Mouse (Mus musculus): ENCODE measurements around the gene Reep3. TPM values are rescaled to one million over a fixed set of nuclear protein-coding genes. Genes with fewer than 3 reads are reported as not detected.
A peak's percentile ranks its signal among the peaks of the same experiment; 100 is the strongest.

Reep3 gene
- 28.7 and 31.5 TPM in 2 replicates for polyA plus RNA-seq (2014; fragmentation: Nextera tagmentation; extraction: Ambion mirVana)

DNA sequence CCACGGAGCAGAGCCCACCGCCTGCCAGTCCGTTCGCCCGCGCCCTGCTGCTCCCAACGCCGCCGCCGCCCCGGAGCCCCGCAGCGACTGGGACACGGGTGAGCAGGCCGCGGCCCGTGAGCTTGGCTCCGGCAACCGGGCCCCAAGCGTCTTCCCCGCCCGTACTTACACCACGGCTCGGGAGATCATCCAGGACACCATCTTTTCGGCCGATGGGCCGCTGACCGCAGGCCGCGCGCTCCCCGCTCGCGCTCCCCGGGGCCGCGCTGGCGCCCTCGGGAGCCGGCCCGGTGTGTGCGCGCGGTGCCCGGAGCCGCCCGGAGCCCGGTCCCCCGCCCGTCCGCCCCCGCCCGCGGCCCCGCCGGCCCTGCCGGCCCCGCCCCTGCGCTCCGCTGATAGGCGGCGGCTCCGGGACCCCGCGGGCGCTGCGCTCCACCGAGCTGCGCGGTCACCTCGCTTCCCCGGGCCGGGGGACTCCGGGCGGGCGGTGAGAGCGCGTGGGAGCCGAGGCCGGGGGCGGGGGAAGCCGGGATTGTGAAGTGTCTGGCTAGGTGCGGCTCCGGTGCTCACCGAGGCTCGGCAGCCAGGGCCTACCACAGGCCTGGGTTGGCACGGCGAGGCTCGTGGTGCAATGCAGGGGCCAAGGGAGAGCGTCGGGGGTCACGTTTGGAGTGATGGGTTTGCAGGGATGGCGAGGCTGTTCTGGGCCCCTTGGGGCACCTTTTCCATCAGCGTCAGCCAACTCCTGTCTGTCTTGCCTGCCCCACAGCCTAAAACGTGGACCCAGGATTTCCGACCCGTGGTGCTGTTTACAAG, at the start of gene Reep3:
Gene Reep3, minus strand, starts transcription at position 325 of the 816 bp plus-strand sequence.
- H3K36me3 ChIP-seq (ENCODE audit: control insufficient read depth, insufficient read depth, low read length), result 0 out of 2 replicates have a peak, but pooled peaks cover 4% of the 10 kb centered on the region
- H3K9me3 ChIP-seq (ENCODE audit: control insufficient read depth, low read length), result no peaks in the 10 kb centered on the region
- ATAC-seq (ENCODE audit: insufficient number of reproducible peaks, insufficient read depth, low FRiP score, low read depth), result peak; percentile 80
- H3K4me1 ChIP-seq (ENCODE audit: control insufficient read depth in 2 of 2, insufficient read depth in 2 of 2, low read length in 2 of 2), result peaks cover 18 to 44% of the 10 kb centered on the region in 2 experiments
- under 1% methylated on average over 72 of the region's 97 CpGs for WGBS
- H3K9ac ChIP-seq (ENCODE audit: low read length), result peak within 1 kb of the TSS; percentile 99
- H3K4me2 ChIP-seq (ENCODE audit: low read length), result peak within 1 kb of the TSS; percentile 72
- peak within 1 kb of the TSS; percentile 90 to 98 for H3K4me3 ChIP-seq (ENCODE audit: control insufficient read depth in 1 of 2, insufficient read depth in 1 of 2, low read depth in 1 of 2, low read length in 2 of 2)
- no peaks in the 10 kb centered on the region for H3K27me3 ChIP-seq (ENCODE audit: control insufficient read depth, insufficient read depth, low read length)
- peak within 1 kb of the TSS; percentile 98 to 99 for H3K27ac ChIP-seq (replicated peaks in 1 of 2; ENCODE audit: control insufficient read depth in 1 of 2, insufficient read depth in 1 of 2, low read depth in 2 of 2, low read length in 2 of 2)

- Histone ChIP-seq H3K4me3 (ENCODE audit: control insufficient read depth in 1 of 2, insufficient read depth in 1 of 2, low read depth in 1 of 2, low read length in 2 of 2) (no peak overlapping the region), H3K9ac (ENCODE audit: low read length) (no peak overlapping the region), H3K27ac (replicated peaks in 1 of 2; ENCODE audit: control insufficient read depth in 1 of 2, insufficient read depth in 1 of 2, low read depth in 2 of 2, low read length in 2 of 2) (no peak overlapping the region), H3K4me2 (ENCODE audit: low read length) (no peak overlapping the region), H3K4me1 (ENCODE audit: control insufficient read depth in 2 of 2, insufficient read depth in 2 of 2, low read length in 2 of 2) (peaks cover 0 to 19% of the 10 kb centered on the region in 2 experiments; a peak in 3 of 4 replicates), H3K27me3 (ENCODE audit: control insufficient read depth, insufficient read depth, low read length) (no peaks in the 10 kb centered on the region), H3K9me3 (ENCODE audit: control insufficient read depth, low read length) (no peaks in the 10 kb centered on the region), H3K36me3 (ENCODE audit: control insufficient read depth, insufficient read depth, low read length) (no peaks in the 10 kb centered on the region)
- ATAC-seq (ENCODE audit: insufficient number of reproducible peaks, insufficient read depth, low FRiP score, low read depth), result no peak
- WGBS, result 80% methylated on average over 4 of the region's 4 CpGs
These were observed 48.9 kb upstream of the Reep3 start for GRCm38 (mm10) chr10:67145623-67146022.

GRCm38 (mm10) chr10:67144269-67144668, 47.5 kb upstream of the Reep3 start:
- Histone ChIP-seq H3K27ac (replicated peaks in 1 of 2; ENCODE audit: control insufficient read depth in 1 of 2, insufficient read depth in 1 of 2, low read depth in 2 of 2, low read length in 2 of 2) (no peak overlapping the region), H3K4me2 (ENCODE audit: low read length) (no peak overlapping the region), H3K9ac (ENCODE audit: low read length) (no peak overlapping the region), H3K27me3 (ENCODE audit: control insufficient read depth, insufficient read depth, low read length) (no peaks in the 10 kb centered on the region), H3K36me3 (ENCODE audit: control insufficient read depth, insufficient read depth, low read length) (no peaks in the 10 kb centered on the region), H3K4me1 (ENCODE audit: control insufficient read depth in 2 of 2, insufficient read depth in 2 of 2, low read length in 2 of 2) (peaks cover 0 to 19% of the 10 kb centered on the region in 2 experiments; a peak in 3 of 4 replicates), H3K4me3 (ENCODE audit: control insufficient read depth in 1 of 2, insufficient read depth in 1 of 2, low read depth in 1 of 2, low read length in 2 of 2) (no peak overlapping the region), H3K9me3 (ENCODE audit: control insufficient read depth, low read length) (no peaks in the 10 kb centered on the region)
- no peak for ATAC-seq (ENCODE audit: insufficient number of reproducible peaks, insufficient read depth, low FRiP score, low read depth)
- WGBS, result 76% methylated on average over 2 of the region's 2 CpGs

DNA sequence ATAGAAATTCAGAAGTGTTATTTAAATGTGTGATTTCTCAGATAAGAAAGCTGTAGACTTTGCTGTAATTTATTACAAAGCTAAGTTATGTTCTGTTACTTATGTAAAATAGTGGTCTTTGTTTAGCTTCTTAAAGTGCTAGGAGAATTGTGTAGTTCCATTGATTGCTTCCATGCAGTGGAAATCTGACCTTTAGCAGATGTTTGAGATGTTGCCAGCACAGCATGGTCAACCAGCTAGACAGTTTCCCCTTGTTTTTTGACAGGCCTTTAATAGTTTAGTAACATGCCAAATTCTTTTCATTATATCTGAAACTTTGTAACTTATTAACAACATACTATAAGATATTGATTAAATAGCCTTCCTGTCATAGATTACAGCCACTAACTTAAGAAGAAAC, 46.9 kb upstream of the Reep3 start:
- H3K36me3 ChIP-seq (ENCODE audit: control insufficient read depth, insufficient read depth, low read length), result no peaks in the 10 kb centered on the region
- no peak overlapping the region for H3K4me2 ChIP-seq (ENCODE audit: low read length)
- H3K9me3 ChIP-seq (ENCODE audit: control insufficient read depth, low read length), result no peaks in the 10 kb centered on the region
- peaks cover 0 to 19% of the 10 kb centered on the region in 2 experiments; a peak in 3 of 4 replicates for H3K4me1 ChIP-seq (ENCODE audit: control insufficient read depth in 2 of 2, insufficient read depth in 2 of 2, low read length in 2 of 2)
- no peak overlapping the region for H3K27ac ChIP-seq (replicated peaks in 1 of 2; ENCODE audit: control insufficient read depth in 1 of 2, insufficient read depth in 1 of 2, low read depth in 2 of 2, low read length in 2 of 2)
- H3K9ac ChIP-seq (ENCODE audit: low read length), result no peak overlapping the region
- H3K4me3 ChIP-seq (ENCODE audit: control insufficient read depth in 1 of 2, insufficient read depth in 1 of 2, low read depth in 1 of 2, low read length in 2 of 2), result no peak overlapping the region
- no peak for ATAC-seq (ENCODE audit: insufficient number of reproducible peaks, insufficient read depth, low FRiP score, low read depth)
- H3K27me3 ChIP-seq (ENCODE audit: control insufficient read depth, insufficient read depth, low read length), result no peaks in the 10 kb centered on the region

GRCm38 (mm10) chr10:67137437-67137836, 40.7 kb upstream of the Reep3 start:
- Histone ChIP-seq H3K27me3 (ENCODE audit: control insufficient read depth, insufficient read depth, low read length) (no peaks in the 10 kb centered on the region), H3K9me3 (ENCODE audit: control insufficient read depth, low read length) (no peaks in the 10 kb centered on the region), H3K4me1 (ENCODE audit: control insufficient read depth in 2 of 2, insufficient read depth in 2 of 2, low read length in 2 of 2) (no peaks in the 10 kb centered on the region), H3K4me2 (ENCODE audit: low read length) (no peak overlapping the region), H3K36me3 (ENCODE audit: control insufficient read depth, insufficient read depth, low read length) (no peaks in the 10 kb centered on the region), H3K9ac (ENCODE audit: low read length) (no peak overlapping the region), H3K4me3 (ENCODE audit: control insufficient read depth in 1 of 2, insufficient read depth in 1 of 2, low read depth in 1 of 2, low read length in 2 of 2) (no peak overlapping the region), H3K27ac (replicated peaks in 1 of 2; ENCODE audit: control insufficient read depth in 1 of 2, insufficient read depth in 1 of 2, low read depth in 2 of 2, low read length in 2 of 2) (no peak overlapping the region)
- 89% methylated on average over 2 of the region's 2 CpGs for WGBS
- ATAC-seq (ENCODE audit: insufficient number of reproducible peaks, insufficient read depth, low FRiP score, low read depth), result no peak

GRCm38 (mm10) chr10:67134322-67134721, 37.6 kb upstream of the Reep3 start:
- no peaks in the 10 kb centered on the region for H3K9me3 ChIP-seq (ENCODE audit: control insufficient read depth, low read length)
- 88% methylated on average over 2 of the region's 2 CpGs for WGBS
- peaks cover 5 to 11% of the 10 kb centered on the region in 2 experiments; a peak in 2 of 4 replicates for H3K4me1 ChIP-seq (ENCODE audit: control insufficient read depth in 2 of 2, insufficient read depth in 2 of 2, low read length in 2 of 2)
- no peak overlapping the region for H3K4me2 ChIP-seq (ENCODE audit: low read length)
- H3K27ac ChIP-seq (replicated peaks in 1 of 2; ENCODE audit: control insufficient read depth in 1 of 2, insufficient read depth in 1 of 2, low read depth in 2 of 2, low read length in 2 of 2), result no peak overlapping the region
- no peak overlapping the region for H3K9ac ChIP-seq (ENCODE audit: low read length)
- no peak for ATAC-seq (ENCODE audit: insufficient number of reproducible peaks, insufficient read depth, low FRiP score, low read depth)
- no peaks in the 10 kb centered on the region for H3K36me3 ChIP-seq (ENCODE audit: control insufficient read depth, insufficient read depth, low read length)
- H3K4me3 ChIP-seq (ENCODE audit: control insufficient read depth in 1 of 2, insufficient read depth in 1 of 2, low read depth in 1 of 2, low read length in 2 of 2), result no peak overlapping the region
- no peaks in the 10 kb centered on the region for H3K27me3 ChIP-seq (ENCODE audit: control insufficient read depth, insufficient read depth, low read length)

- no peaks in the 10 kb centered on the region for H3K27me3 ChIP-seq (ENCODE audit: control insufficient read depth, insufficient read depth, low read length)
- H3K9ac ChIP-seq (ENCODE audit: low read length), result no peak overlapping the region
- 74% methylated on average over 1 of the region's 1 CpGs for WGBS
- H3K36me3 ChIP-seq (ENCODE audit: control insufficient read depth, insufficient read depth, low read length), result no peaks in the 10 kb centered on the region
- no peak for ATAC-seq (ENCODE audit: insufficient number of reproducible peaks, insufficient read depth, low FRiP score, low read depth)
- H3K4me3 ChIP-seq (ENCODE audit: control insufficient read depth in 1 of 2, insufficient read depth in 1 of 2, low read depth in 1 of 2, low read length in 2 of 2), result no peak overlapping the region
- no peaks in the 10 kb centered on the region for H3K9me3 ChIP-seq (ENCODE audit: control insufficient read depth, low read length)
- H3K27ac ChIP-seq (replicated peaks in 1 of 2; ENCODE audit: control insufficient read depth in 1 of 2, insufficient read depth in 1 of 2, low read depth in 2 of 2, low read length in 2 of 2), result no peak overlapping the region
- no peak overlapping the region for H3K4me2 ChIP-seq (ENCODE audit: low read length)
- peaks cover 5 to 19% of the 10 kb centered on the region in 2 experiments; a peak in 3 of 4 replicates for H3K4me1 ChIP-seq (ENCODE audit: control insufficient read depth in 2 of 2, insufficient read depth in 2 of 2, low read length in 2 of 2)
These were observed 35.0 kb upstream of the Reep3 start for GRCm38 (mm10) chr10:67131709-67132108.

All from heart, embryonic 14.5 days (tissue).